Mouse (Mus musculus) hindlimb bud, embryonic 11.5 days (tissue): ENCODE results near the gene Mrln.

Experiments used
- DNase-seq: peaks from one replicate; pipeline ENCODE4 v3.0.0-alpha.2; 2012; ENCODE audit warnings: low read depth, low spot score; ENCODE audit errors: extremely low spot score

Mrln gene

DNA sequence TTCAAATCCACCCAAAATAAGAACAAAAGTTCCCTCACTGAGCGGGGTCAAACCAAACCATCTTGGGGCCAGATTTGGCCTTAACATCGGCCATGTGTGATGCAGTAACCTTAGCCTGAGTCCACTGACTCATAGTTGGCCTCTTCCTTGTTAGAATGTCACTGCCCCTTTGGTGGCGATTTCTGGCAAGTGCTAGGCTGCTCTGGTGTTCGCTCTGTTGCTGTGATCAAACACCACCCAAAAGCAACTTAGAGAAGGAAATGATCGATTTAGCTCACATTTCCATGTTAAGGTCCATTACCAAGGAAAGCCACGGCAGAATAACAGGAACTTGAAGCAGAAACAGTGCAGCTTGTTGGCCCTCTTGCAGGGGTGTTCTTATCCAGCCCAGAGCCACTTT, 46.3 kb downstream of the Mrln start:
- DNase-seq, result no peak

DNA sequence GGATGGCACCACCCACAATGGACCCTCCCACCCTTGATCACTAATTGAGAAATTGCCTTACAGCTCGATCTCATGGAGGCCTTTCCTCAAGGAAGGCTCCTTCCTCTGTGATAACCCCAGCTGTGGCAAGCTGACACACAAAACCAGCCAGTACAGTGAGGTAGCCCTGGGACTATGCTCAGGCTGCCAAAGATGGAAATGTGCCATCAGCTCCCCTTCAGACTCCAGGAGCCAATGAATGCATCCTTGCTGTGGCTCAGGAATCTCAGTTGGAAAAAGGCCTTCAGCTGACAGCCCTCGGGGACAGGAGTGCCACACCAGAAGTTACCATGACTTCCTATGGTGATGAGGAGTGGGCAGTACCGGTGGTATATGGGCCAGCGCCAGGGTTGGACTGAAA, 50.2 kb downstream of the Mrln start:
- DNase-seq, result no peak

DNA sequence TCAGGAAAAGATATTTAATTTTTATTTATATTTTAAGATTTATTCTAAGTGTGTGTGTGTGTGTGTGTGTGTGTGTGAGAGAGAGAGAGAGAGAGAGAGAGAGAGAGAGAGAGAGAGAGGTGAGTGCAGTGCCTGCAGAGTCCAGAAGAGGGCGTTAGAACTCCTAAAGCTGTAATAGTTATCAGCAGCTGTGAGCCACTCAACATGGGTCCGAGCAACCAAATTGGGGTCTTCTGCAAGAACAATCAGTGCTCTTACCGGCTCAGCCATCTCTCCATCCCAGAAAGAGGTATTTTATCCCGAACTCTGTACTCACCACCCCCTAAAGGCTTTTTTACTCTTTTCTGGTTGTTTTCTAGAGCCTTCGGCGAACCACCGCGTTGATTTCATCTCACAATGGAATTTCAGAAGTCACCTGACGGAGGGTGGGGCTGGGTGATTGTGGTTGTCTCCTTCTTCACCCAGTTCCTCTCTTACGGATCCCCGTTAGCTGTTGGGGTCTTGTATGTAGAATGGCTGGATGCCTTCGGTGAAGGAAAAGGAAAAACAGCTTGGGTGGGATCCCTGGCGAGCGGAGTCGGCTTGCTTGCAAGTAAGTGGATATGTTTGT, 51.2 kb downstream of the Mrln start:
- DNase-seq, result no peak

DNA sequence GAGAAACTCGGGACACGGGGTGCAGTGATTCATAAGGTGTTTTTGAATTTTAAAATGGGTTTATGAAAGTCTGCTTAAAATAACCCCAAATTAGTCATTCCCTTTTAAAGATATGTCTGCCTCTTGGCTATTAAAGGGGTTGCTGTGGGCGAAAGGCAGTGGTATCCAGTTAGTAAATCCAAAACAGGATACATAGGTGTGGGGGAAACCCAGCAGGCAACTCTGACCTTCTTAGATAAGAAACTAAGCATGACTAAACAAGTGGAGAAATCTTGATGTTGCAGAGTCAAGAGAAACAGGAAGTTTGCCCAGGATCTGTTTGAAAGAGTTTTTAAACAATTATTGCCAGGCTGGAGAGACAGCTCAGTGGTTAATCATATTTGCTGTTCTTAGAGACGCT, 52.6 kb downstream of the Mrln start:
- DNase-seq, result no peak

DNA sequence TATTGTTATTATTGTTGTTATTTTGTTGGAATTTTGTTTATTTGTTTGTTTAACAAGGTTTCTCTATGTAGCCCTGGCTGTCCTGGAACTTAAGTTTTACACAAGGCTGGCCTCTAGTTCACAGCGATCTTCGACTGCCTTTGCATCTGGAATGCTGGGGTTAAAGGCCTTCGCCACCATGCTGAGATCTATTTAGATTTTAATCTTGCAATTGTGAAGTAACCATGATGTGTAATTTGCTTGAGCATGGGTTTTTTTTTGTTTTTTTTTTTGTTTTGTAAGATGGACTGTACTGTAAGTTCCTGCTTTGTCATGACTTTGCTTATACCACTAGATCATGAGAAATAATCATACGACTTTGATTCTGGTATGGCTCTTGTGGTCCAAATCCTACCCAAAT, 56.4 kb downstream of the Mrln start:
- DNase-seq, result no peak

DNA sequence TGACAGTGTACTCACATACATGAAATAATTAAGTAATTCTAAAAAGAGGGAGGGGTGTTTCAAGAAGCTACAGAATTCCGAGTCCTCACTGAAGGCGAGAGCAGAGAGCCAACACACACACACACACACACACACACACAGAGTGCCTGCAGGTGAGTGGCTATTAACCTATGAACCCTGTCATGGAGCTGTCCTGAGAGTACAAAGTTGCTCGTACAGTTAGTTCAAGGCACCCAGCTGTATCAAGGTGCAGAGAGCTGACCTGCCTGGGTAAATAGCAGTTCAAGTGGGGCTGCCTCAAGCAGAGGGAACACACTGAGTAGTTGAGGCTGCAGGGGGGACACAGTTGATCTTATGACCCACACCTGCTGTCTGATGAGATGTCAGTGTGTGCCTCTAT, 57.6 kb downstream of the Mrln start:
- no peak for DNase-seq

DNA sequence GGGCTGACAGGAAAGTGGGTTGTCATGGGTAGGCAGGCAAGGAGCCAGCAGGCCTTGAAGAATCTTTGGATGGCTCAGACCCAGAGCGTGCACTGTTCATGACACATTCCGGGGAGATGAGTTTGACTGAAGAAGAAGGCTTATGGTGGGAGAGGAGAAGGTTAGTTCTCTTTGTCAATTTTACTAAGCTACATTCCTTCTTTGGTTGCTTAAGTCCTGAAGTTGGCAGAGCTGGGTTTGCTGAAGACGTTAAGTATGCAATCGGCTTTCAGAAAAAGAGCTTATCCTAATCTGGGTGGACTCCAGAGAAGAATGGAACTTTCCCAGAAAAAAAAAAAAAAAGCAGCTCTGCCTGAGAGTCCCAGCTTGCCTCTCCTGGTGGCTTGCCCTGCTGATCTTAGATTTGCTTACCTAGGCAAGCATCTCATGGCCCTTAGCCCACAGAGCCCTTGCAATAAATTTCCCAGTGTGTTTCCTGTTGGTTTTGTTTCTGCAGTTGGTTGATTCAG, 59.3 kb downstream of the Mrln start:
- no peak for DNase-seq

DNA sequence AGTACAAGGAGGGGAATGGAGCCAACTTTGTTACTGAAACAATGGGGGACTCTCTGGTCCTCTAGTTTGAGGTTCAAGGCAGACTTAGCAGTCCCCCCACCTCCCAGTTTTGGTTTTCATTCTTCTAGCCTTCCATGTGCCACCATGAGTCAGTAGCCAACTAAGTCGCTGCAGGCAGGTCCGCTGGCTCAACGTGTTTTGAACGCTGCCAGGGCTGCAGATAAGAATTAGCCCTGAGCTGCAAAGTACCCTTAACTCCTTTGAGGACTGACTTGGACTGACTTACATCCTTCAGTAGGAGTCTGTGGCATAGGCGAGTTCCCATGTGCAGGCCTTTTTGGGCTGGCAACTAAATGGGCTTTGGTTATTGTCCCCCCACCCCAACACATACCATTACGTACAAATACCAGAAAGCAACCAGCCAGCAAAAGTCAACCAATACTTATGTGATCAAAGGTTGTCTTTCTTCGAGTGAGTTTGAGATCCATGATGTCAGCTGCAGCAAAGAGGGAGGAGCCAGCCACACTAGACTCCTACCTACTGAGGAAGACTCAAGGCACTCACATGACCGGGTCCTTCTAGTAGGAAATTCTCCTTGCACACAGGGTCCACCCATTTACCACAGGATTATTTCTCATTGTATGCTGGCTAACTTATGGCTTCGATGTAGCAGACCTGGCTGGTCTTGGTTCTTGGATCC, 60.0 kb downstream of the Mrln start:
- DNase-seq, result no peak

DNA sequence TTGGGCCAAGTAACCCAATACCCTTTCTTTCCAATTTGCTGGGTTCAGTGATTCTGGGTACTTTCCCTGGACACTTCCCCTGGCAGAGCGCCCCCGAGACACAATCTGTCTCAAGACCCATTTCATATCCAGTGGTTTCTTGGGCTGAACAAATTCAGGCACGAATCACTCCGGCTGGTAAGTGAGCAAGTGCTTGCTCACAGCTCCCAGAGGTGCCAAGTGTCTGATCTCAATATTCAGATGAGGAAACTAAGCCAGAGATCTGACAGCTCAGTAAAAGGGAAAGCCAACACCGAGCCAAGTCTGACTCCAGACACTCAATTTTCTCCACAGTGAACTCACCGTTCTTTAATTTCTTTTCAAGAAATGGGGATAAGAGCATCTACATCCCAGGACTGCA, 62.0 kb downstream of the Mrln start:
- no peak for DNase-seq

DNA sequence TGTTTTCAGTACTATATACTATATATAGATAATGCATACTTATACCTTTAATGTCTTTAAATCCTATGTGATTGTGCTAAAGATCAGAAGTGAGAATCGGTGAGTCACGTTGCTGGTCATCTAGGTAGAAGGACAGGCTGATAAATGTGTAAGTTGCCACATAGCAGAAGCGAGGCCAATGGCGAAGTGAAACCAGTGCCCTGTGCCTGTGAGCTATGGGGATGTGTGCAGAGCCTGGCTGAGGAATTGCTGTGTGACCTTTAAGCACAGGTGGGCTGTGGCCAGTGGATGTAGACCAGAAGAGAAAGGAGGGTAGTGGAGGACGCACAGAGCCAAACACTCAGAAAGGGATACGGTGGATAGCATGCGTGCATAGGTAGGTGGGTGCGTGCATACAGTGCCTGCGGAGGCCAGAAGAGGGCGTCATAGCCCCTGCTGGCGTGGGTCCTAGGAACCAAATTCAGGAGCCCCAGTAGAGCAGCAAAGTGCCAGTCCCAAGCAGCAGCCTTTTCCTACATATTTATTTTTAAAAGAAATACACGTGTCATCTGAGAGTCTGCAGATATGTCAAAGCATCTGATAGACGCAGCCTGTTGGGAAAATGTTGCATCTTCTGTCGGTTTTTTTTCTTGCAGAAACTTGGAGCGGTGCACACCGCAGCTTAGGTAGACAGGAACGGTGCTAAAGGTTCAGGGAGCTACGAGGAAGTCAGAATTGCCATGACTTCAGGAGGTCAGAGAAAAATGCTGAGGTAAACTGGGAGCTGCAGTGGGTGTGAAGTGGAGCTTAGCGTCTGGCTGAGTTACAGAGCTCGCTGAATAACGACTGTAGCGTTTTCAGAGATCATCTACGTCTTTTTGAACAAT, 64.3 kb downstream of the Mrln start:
- DNase-seq, result no peak
